Mouse (Mus musculus) liver, embryonic 16.5 days (tissue): ENCODE data around the gene Fstl1. TPM values are rescaled to one million over a fixed set of nuclear protein-coding genes. Genes with fewer than 3 reads are reported as not detected.
A peak's percentile ranks its signal among the peaks of the same experiment; 100 is the strongest.

Experiments
- ATAC-seq: fragments of 200-750 bp; cut with Nextera tagmentation; 2 replicates; pipeline ENCODE4 v1.8.0; 2017; ENCODE audit warnings: low read depth, mild to moderate bottlenecking, moderate number of reproducible peaks, moderate library complexity
- H3K27ac ChIP-seq: fragments of 300-500 bp; sonication (generic); 2 replicates; pipeline ENCODE4 v1.5.1; 2014; ENCODE audit warnings: mild to moderate bottlenecking, low read length
- H3K27me3 ChIP-seq: fragments of 300-500 bp; sonication (generic); 2 replicates; pipeline ENCODE4 v1.6.1; 2014; ENCODE audit warnings: low read depth, low read length, mixed read lengths; ENCODE audit not compliant: control insufficient read depth, insufficient read depth
- H3K36me3 ChIP-seq: fragments of 300-500 bp; sonication (generic); 2 replicates; pipeline ENCODE4 v1.6.1; 2014; ENCODE audit warnings: mild to moderate bottlenecking; ENCODE audit not compliant: control insufficient read depth, insufficient read depth
- H3K4me1 ChIP-seq: fragments of 300-500 bp; sonication (generic); 2 replicates; pipeline ENCODE4 v1.6.1; 2014; ENCODE audit warnings: low read depth, low read length, mixed read lengths; ENCODE audit not compliant: control insufficient read depth
- H3K4me2 ChIP-seq: fragments of 300-500 bp; sonication (generic); 2 replicates; pipeline ENCODE4 v1.6.1; 2014; ENCODE audit warnings: low read depth, low read length, mixed read lengths
- H3K4me3 ChIP-seq: fragments of 300-500 bp; sonication (generic); 2 replicates; pipeline ENCODE4 v1.5.1; 2014; ENCODE audit warnings: low read depth, mild to moderate bottlenecking, low read length
- H3K9ac ChIP-seq: fragments of 300-500 bp; sonication (generic); 2 replicates; pipeline ENCODE4 v1.6.1; 2014; ENCODE audit warnings: low read depth, low read length
- H3K9me3 ChIP-seq: fragments of 300-500 bp; sonication (generic); replicated peaks from 2 replicates; pipeline ENCODE4 v1.6.1; 2016; ENCODE audit warnings: low read length; ENCODE audit not compliant: control insufficient read depth
- WGBS: fragments of 180-500 bp; shearing (Covaris S2); extraction: QIAGEN DNeasy Blood & Tissue Kit; methylation state at CpG from one replicate; pipeline ENCODE4 v1.1.7; 2014; ENCODE audit not compliant: insufficient replicate concordance; 5-methylcytosine and 5-hydroxymethylcytosine counted together
- polyA plus RNA-seq: library from polyadenylated mRNA; unstranded; fragments of >200 nt; fragmentation: Nextera tagmentation; extraction: Ambion mirVana; gene quantifications from 2 replicates; pipeline ENCODE4 v1.2.1, GENCODE M21; 2015

Fstl1 gene
- polyA plus RNA-seq, 1 experiment from 2014 or later: 21.5 TPM

DNA sequence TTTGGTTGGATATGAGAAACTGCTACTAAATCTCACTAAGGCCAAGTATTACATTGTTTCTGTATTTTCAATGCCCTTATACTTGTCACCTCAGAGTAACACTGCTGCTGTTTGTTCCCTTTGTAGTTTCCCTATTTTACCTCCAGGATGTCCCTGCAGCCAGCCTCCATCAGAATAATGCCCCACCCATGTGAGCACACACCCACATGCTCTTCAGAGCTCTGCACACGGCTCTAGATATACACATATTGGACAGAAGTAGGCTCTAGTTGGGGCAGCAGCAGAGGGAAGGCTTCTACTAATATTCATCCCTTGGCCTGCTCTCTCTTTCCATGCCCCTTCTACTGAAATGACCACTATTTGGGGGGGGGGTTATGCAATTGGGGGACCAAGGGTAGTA, 3.7 kb downstream of the Fstl1 start:
- Histone ChIP-seq H3K4me1 (no peaks in the 10 kb centered on the region), H3K27ac (no peak overlapping the region), H3K9me3 (no peaks in the 10 kb centered on the region), H3K36me3 (no peaks in the 10 kb centered on the region), H3K4me2 (no peak overlapping the region), H3K27me3 (peaks cover 15% of the 10 kb centered on the region), H3K9ac (no peak overlapping the region), H3K4me3 (no peak overlapping the region)
- 12% methylated on average over 1 of the region's 1 CpGs for WGBS
- ATAC-seq: no peak

DNA sequence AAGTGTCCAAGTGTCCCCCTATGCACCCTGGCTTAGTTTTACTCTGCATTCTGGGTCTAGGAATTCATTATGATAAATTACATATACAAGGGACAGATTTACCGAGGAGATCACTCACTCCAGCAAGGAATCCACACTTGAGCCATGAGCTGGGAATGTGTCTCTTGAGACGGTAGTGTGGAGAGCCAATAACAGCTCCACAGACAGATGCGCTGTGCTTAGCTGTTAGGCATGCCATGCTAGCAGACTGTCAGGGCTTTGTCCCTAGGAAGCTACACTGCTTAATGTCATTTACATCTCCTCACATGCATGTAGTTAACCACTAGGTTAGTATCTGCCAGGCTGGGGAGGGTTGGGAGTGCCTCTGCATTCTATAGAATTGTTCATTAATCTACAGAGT, 4.2 kb downstream of the Fstl1 start:
- Histone ChIP-seq H3K9me3 (no peaks in the 10 kb centered on the region), H3K4me1 (no peaks in the 10 kb centered on the region), H3K4me2 (no peak overlapping the region), H3K27ac (no peak overlapping the region), H3K27me3 (peaks cover 15% of the 10 kb centered on the region), H3K9ac (no peak overlapping the region), H3K36me3 (no peaks in the 10 kb centered on the region), H3K4me3 (no peak overlapping the region)
- 61% methylated on average over 3 of the region's 3 CpGs for whole genome bisulfite sequencing
- ATAC-seq: no peak

DNA sequence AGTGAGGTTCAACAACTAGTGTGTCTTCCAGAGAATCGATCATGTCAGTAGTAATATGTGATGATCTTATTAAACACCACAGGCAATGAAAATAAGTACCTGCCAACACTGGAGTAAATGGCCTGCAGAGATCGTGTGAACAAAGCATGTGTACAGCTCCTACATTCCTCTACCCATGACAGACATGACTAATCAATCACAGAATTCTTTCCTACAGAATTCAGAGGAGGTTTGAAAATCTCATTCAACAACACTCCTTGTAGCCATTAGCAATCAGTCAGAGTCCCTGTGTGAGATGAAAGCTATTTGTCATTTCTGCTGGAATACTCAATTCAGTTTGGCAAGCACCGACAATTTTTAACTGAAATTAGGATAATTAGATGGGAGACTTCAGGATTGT, 7.9 kb downstream of the Fstl1 start:
- H3K4me3 ChIP-seq: no peak overlapping the region
- no peak overlapping the region for H3K9ac ChIP-seq
- no peak overlapping the region for H3K4me2 ChIP-seq
- H3K36me3 ChIP-seq: no peaks in the 10 kb centered on the region
- H3K9me3 ChIP-seq: no peaks in the 10 kb centered on the region
- ATAC-seq: no peak
- no peaks in the 10 kb centered on the region for H3K27me3 ChIP-seq
- 60% methylated on average over 3 of the region's 3 CpGs for WGBS
- no peaks in the 10 kb centered on the region for H3K4me1 ChIP-seq
- H3K27ac ChIP-seq: no peak overlapping the region

DNA sequence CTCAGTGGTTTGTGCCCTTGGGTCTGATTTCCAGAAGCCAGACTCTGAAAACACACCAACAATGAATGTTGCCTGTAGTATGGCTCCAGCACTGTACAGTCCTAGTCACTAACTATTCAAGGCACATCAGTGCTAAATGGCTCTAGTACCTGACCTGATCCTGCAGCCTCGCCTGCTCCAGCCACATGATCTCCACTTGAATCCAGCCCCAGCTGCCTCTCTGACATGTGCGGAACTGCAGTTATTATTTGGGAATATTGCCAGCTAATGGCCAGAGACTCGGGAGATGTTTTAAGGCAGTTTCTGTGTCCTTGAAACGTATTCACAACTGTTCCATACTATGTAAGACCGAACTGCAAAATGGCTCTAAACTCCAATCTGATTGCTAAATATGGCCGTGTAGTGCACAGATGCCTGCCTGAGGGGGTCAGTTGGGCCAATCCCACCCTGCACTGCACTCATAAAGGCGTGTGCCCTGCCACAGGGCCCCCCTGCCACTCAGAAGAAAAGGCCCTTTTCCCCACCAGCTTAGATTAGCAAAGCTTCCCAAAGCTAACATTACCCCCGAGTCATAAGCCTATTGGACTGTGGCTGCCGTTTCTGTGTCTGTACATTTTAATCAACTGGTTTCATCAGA, 11.0 kb downstream of the Fstl1 start:
- Histone ChIP-seq H3K27me3 (no peaks in the 10 kb centered on the region), H3K9ac (no peak overlapping the region), H3K36me3 (no peaks in the 10 kb centered on the region), H3K9me3 (no peaks in the 10 kb centered on the region), H3K27ac (no peak overlapping the region), H3K4me2 (no peak overlapping the region), H3K4me1 (no peaks in the 10 kb centered on the region), H3K4me3 (no peak overlapping the region)
- ATAC-seq: no peak
- 43% methylated on average over 9 of the region's 9 CpGs for WGBS

DNA sequence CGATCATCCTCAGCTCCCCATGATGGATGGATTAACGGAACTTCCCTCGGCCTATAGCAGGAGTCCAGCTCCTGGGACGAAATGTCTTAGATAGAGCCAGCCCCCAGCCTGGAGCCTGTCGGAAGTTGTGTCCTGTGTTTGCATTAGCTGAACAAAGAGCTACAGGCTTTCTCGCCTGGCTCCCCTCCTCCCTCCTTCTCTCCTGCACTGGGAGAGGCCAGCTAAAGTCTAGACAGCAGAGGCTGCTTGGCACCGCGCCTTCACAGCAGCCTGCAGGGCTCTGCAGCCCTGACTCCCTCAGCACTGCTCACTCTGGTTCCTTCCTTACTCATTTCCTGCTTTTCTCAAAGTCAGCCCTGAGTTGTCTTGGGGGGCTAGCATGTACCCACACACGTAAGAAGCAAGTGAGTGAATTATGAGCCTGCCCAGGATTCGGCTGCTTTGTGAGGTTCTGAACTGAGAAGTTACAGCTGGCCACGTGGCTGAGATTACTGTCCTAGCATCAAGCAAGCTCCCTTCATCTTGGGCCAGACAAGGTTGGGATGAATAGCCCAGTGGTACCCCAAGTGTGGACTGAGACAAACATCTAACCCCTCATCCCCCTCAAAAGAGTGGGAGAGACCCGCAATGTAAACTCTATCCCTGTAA, 11.8 kb downstream of the Fstl1 start:
- no peaks in the 10 kb centered on the region for H3K4me1 ChIP-seq
- no peaks in the 10 kb centered on the region for H3K27me3 ChIP-seq
- H3K4me2 ChIP-seq: no peak overlapping the region
- no peak overlapping the region for H3K9ac ChIP-seq
- no peaks in the 10 kb centered on the region for H3K36me3 ChIP-seq
- H3K9me3 ChIP-seq: no peaks in the 10 kb centered on the region
- 29% methylated on average over 12 of the region's 12 CpGs for WGBS
- peak; percentile 41; the same call in 1 of the 2 replicates for ATAC-seq
- H3K27ac ChIP-seq: no peak overlapping the region
- H3K4me3 ChIP-seq: no peak overlapping the region

DNA sequence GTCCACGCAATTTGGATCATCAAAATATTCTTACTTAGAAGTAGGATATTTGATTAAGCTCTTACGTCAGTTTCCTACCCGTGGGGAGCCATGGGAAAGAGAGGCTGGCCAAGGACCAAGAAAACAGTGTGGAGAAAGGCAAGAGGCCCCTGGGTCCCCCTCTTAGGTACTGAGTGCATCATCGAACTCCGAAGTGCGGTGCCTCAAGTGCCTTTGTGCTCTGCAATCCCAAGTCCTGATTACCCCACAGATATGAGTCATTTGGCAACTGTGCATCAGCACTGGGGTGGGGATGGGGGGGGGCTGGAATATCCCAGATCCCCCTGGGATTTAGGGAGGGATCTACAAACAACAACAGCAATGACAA, 12.3 kb downstream of the Fstl1 start:
- Histone ChIP-seq H3K27me3 (no peaks in the 10 kb centered on the region), H3K9me3 (no peaks in the 10 kb centered on the region), H3K4me1 (no peaks in the 10 kb centered on the region), H3K4me2 (no peak overlapping the region), H3K9ac (no peak overlapping the region), H3K27ac (no peak overlapping the region), H3K36me3 (no peaks in the 10 kb centered on the region), H3K4me3 (no peak overlapping the region)
- ATAC-seq: no peak
- 65% methylated on average over 6 of the region's 6 CpGs for WGBS

DNA sequence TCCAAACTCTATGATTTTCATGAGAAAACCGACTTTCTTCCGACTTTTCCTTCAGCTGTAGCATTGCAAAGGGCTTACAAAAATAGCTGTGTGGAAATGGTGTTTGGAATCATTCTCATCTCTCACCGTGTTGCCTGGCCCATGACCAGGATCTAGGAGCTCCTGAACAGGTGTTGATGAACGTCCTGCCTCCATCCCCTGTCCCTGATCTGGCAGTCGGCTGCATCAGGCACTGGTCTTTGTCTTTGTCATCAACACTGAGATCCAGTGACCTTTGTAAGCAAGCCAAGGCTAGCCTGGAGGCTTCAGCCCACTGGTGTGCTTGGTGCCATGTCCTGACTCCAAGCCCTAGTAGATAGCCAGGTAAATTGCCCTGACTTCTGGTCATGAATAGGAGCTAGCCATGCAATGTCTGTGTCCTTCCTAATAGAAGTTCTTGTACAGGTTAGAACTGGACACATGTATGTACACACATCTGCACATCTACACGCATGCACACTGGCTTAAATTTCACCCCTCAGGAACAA, 12.8 kb downstream of the Fstl1 start:
- no peak for ATAC-seq
- Histone ChIP-seq H3K9me3 (no peaks in the 10 kb centered on the region), H3K9ac (no peak overlapping the region), H3K27me3 (no peaks in the 10 kb centered on the region), H3K4me1 (no peaks in the 10 kb centered on the region), H3K4me2 (no peak overlapping the region), H3K4me3 (no peak overlapping the region), H3K27ac (no peak overlapping the region), H3K36me3 (no peaks in the 10 kb centered on the region)
- 52% methylated on average over 6 of the region's 6 CpGs for WGBS

DNA sequence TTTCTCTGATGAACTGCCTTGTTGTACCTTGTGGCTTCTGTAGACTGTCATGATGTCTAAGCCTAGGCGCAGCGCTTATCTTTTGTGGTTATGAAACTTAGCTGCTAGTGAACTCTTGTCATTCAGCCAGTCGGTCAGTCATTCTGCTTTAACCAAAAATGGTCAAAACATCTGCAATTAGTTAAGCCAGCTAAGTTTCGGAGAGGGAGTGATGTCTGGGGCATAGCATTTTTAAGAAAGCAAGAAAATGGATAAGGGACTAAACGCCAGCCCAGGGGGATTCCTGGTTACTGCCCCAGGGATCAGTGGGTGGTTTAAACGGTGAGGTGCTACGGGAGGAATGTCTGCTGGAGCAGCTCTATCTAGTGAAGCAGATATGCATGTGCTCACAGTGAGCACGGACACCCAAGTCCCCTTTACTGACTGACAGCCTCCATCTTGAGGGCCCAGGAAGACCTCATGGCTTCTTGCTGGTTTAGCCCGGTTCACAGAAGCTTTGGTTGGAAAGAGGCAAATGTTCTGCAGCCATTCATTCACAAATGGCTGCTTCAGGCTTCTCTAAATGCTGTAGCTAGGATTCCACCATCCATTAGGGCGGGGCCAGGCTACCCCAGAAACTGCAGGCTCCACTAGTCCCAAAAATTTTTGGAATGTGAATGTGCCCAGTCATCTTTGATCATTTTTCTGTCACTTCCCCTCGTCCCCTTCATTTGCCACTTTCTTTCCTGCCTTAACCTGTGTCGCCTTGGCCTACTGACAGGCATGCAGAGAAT, 13.5 kb downstream of the Fstl1 start:
- H3K9ac ChIP-seq: no peak overlapping the region

DNA sequence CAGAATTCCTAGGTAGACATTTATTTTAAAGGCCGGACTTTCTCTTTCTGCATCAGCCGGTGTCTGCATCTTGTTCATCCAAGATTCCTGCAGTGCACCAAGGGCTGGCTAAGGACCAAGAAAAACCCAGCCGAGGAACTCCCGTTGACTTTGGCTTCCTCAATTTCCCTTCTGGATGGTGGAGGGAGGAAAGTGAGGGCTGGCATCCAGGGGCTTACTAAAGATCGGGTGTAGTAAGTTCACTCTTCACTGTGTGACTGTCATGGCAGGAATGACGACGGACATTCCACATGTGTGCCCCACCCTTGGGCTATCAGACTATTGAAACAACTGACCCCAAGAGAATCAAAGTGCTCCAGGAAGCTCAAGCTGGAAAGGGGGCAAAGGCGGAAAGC, 14.1 kb downstream of the Fstl1 start:
- H3K9me3 ChIP-seq: no peaks in the 10 kb centered on the region
- H3K4me2 ChIP-seq: no peak overlapping the region
- H3K4me3 ChIP-seq: no peak overlapping the region
- no peaks in the 10 kb centered on the region for H3K27me3 ChIP-seq
- WGBS: 68% methylated on average over 8 of the region's 8 CpGs
- no peak for ATAC-seq
- no peaks in the 10 kb centered on the region for H3K4me1 ChIP-seq
- no peaks in the 10 kb centered on the region for H3K36me3 ChIP-seq
- H3K27ac ChIP-seq: no peak overlapping the region
- H3K9ac ChIP-seq: no peak overlapping the region

More for the DNA sequence above, 13.5 kb downstream of the Fstl1 start:
- H3K27me3 ChIP-seq: no peaks in the 10 kb centered on the region
- no peak overlapping the region for H3K27ac ChIP-seq
- WGBS: 34% methylated on average over 12 of the region's 12 CpGs
- H3K9me3 ChIP-seq: no peaks in the 10 kb centered on the region
- ATAC-seq: no peak
- H3K4me2 ChIP-seq: no peak overlapping the region
- H3K4me3 ChIP-seq: no peak overlapping the region
- no peaks in the 10 kb centered on the region for H3K36me3 ChIP-seq
- H3K4me1 ChIP-seq: no peaks in the 10 kb centered on the region
